Mouse (Mus musculus) embryonic fibroblast, embryonic 13.5 days (primary cell): ENCODE measurements at regions not wholly inside any gene's neighbourhood (a gene's known extent, or its start where the extent isn't known, plus 50 kb on each side); places are given as distances from the start of the nearest gene placed in this dataset.

Source experiments
- CTCF ChIP-seq: IDR thresholded peaks from 2 replicates; pipeline ENCODE4 v1.5.1; 2011; ENCODE audit warnings: mild to moderate bottlenecking, control low read depth, low read length, moderate library complexity, borderline replicate concordance; ENCODE audit not compliant: insufficient read depth
- POLR2A ChIP-seq: IDR thresholded peaks from 2 replicates; pipeline ENCODE4 v1.6.1; 2011; ENCODE audit warnings: low read depth, mild to moderate bottlenecking, control low read depth, low read length, moderate library complexity

DNA sequence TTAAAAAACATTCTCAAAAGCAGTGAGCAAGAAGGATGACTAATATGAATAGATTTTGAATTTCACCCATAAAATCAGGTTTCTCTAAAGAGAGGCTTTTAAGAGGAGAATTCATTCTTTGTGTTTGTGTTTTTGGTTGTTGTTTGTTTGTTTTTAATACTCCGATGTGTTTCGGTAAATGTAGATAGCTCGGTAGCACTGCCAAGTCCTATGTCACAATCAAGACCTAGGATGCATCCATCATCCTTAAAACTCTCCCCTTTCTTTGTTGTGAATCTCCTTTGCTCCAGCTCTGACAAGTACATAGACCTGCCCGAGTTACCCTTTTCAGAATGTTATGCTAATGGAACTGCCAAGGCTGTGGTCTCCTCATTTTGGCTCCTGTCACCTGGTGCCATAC is 1126.2 kb upstream of the A1bg start:
- TF ChIP-seq CTCF (no peak), POLR2A (no peak)
